Mouse (Mus musculus): ENCODE measurements around the gene Myo7a.

GRCm38 (mm10) chr7:98117012-98117660 lies 2.2 kb downstream of the Myo7a start:
- TF ChIP-seq CTCF (IDR thresholded peaks at IDR 0.05) (no peak), EP300 (IDR thresholded peaks at IDR 0.05) (no peak)

Data from lung, postnatal 0 days (tissue).